Mouse (Mus musculus) kidney, embryonic 14.5 days (tissue): ENCODE results near the gene Rras2. TPM values are rescaled to one million over a fixed set of nuclear protein-coding genes. Genes with fewer than 3 reads are reported as not detected.

Experiments
- ATAC-seq: fragments of 200-750 bp; cut with Nextera tagmentation; 2 replicates; pipeline ENCODE4 v1.8.0; 2017; ENCODE audit warnings: moderate number of reproducible peaks, mild to moderate bottlenecking, moderate TSS enrichment, moderate library complexity; ENCODE audit not compliant: low FRiP score, low TSS enrichment
- H3K27ac ChIP-seq: fragments of 300-500 bp; sonication (generic); 2 replicates; pipeline ENCODE4 v1.5.1; 2014; ENCODE audit warnings: low read depth, mild to moderate bottlenecking, low read length, moderate library complexity, mixed read lengths
- H3K27me3 ChIP-seq: fragments of 300-500 bp; sonication (generic); 2 replicates; pipeline ENCODE4 v1.6.1; 2014; ENCODE audit warnings: mild to moderate bottlenecking, low read length; ENCODE audit not compliant: control insufficient read depth, insufficient read depth
- H3K36me3 ChIP-seq: fragments of 300-500 bp; sonication (generic); 2 replicates; pipeline ENCODE4 v1.6.1; 2014; ENCODE audit warnings: low read length, mixed read lengths; ENCODE audit not compliant: control insufficient read depth, insufficient read depth
- H3K4me1 ChIP-seq: fragments of 300-500 bp; sonication (generic); 2 replicates; pipeline ENCODE4 v1.6.1; 2014; ENCODE audit warnings: low read length, mixed read lengths; ENCODE audit not compliant: control insufficient read depth, insufficient read depth
- H3K4me2 ChIP-seq: fragments of 300-500 bp; sonication (generic); replicated peaks from 2 replicates; pipeline ENCODE4 v1.6.1; 2014; ENCODE audit warnings: low read depth, mild to moderate bottlenecking, low read length
- H3K4me3 ChIP-seq: fragments of 300-500 bp; sonication (generic); 2 replicates; pipeline ENCODE4 v1.5.1; 2014; ENCODE audit warnings: mild to moderate bottlenecking, low read length
- H3K9ac ChIP-seq: fragments of 300-500 bp; sonication (generic); 2 replicates; pipeline ENCODE4 v1.6.1; 2014; ENCODE audit warnings: low read depth, mild to moderate bottlenecking, low read length, moderate library complexity
- H3K9me3 ChIP-seq: fragments of 300-500 bp; sonication (generic); 2 replicates; pipeline ENCODE4 v1.6.1; 2016; ENCODE audit warnings: low read length; ENCODE audit not compliant: control insufficient read depth
- WGBS: fragments of 180-500 bp; shearing (Covaris S2); extraction: QIAGEN DNeasy Blood & Tissue Kit; methylation state at CpG from one replicate; pipeline ENCODE4 v1.1.7; 2014; 5-methylcytosine and 5-hydroxymethylcytosine counted together
- polyA plus RNA-seq: library from polyadenylated mRNA; unstranded; fragments of >200 nt; fragmentation: Nextera tagmentation; extraction: Ambion mirVana; gene quantifications from 2 replicates; pipeline ENCODE4 v1.2.1, GENCODE M21; 2014

The Rras2 gene
- polyA plus RNA-seq = 35.2 and 46.4 TPM in 2 replicates

- H3K36me3 ChIP-seq = no peaks in the 10 kb centered on the region
- H3K9ac ChIP-seq = peak within 1 kb of the TSS; percentile 88
- under 1% methylated on average over 52 of the region's 55 CpGs for WGBS
- H3K4me2 ChIP-seq = peak within 1 kb of the TSS; percentile 70
- ATAC-seq = peak; percentile 99
- no peaks in the 10 kb centered on the region for H3K9me3 ChIP-seq
- peak within 1 kb of the TSS; percentile 83 for H3K4me3 ChIP-seq
- no peaks in the 10 kb centered on the region for H3K4me1 ChIP-seq
- H3K27ac ChIP-seq = peak within 1 kb of the TSS; percentile 96
- H3K27me3 ChIP-seq = no peaks in the 10 kb centered on the region
These were observed at the start of gene Rras2 for GRCm38 (mm10) chr7:114117444-114117905. Gene Rras2 (minus strand): TSS chr7:114117781.

DNA sequence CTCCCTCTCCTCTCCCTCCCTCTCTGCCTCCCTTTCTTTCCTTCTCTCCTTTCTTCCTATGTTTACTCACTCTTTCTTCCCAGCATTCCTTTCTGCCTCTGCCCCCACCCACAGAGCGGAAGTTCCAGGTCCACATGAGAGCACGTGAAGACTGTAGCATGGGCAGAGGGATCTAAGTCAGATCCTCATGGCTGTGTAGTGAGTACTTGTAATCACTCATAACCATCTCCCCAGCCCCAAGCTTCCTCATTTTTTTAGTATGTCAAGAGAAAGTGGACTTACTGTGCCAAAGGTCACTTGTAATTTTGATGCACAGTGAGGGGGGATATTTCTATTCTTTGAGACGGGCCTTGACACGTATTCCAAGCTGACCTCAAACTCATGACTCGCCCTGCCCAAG, 45.4 kb upstream of the Rras2 start:
- Histone ChIP-seq H3K4me1 (no peaks in the 10 kb centered on the region), H3K4me2 (no peak overlapping the region), H3K4me3 (no peak overlapping the region), H3K27me3 (no peaks in the 10 kb centered on the region), H3K36me3 (no peaks in the 10 kb centered on the region), H3K9ac (no peak overlapping the region), H3K27ac (no peak overlapping the region), H3K9me3 (no peaks in the 10 kb centered on the region)
- no peak for ATAC-seq
- 83% methylated on average over 5 of the region's 5 CpGs for WGBS

DNA sequence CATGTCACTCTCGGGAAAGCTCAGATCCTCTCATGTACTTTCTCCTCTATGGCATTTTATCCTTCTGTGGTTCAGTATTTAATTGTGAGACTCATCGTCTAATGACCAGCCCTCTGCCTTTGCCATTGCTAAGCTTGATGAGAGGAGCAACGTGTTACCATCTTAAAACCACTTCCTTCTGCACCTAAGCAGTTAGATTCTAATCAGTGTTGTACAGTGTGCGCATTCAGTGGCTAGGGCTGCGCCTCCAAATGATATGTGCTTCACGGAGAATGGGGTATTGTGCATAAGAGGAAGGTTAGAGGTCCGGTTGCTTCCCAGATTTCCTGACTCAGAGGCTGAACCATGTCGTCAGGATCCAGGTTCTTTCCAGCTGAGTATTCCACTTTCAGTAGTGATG, 43.5 kb upstream of the Rras2 start:
- Histone ChIP-seq H3K36me3 (no peaks in the 10 kb centered on the region), H3K4me2 (no peak overlapping the region)
- WGBS = 76% methylated on average over 8 of the region's 8 CpGs

DNA sequence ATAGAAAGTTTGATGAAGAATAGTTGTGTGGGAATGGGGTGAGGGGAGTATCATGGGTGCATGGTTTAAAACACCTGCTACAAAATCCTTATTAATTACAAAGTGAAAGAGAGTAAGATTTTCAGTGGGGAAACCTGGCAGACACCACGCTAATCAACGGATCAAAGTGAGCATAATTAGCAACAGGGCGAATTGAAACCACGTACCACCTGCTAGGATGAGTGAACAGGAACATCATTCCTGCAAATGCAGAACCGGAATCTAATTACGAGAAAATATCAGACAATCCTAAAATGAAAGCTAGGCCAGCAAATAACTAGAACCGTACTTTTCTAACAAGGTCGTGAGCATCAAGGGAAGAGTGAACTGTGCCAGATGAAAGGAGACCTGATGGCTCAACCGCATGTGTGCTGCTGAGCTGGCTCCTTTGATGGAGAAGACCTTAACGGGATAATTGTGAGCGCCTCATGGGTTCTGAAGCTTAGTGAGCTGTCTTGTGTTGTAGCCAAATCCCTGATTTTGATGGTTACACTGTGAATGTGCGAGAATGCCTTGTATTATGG, 40.2 kb upstream of the Rras2 start:
- Histone ChIP-seq H3K27ac (no peak overlapping the region), H3K9ac (no peak overlapping the region), H3K4me1 (no peaks in the 10 kb centered on the region), H3K9me3 (no peaks in the 10 kb centered on the region), H3K4me2 (no peak overlapping the region), H3K27me3 (no peaks in the 10 kb centered on the region), H3K4me3 (no peak overlapping the region), H3K36me3 (no peaks in the 10 kb centered on the region)
- no peak for ATAC-seq
- 87% methylated on average over 12 of the region's 12 CpGs for WGBS

More for the DNA sequence above, 43.5 kb upstream of the Rras2 start:
- no peak for ATAC-seq
- no peak overlapping the region for H3K4me3 ChIP-seq
- no peaks in the 10 kb centered on the region for H3K27me3 ChIP-seq
- no peak overlapping the region for H3K27ac ChIP-seq
- H3K9me3 ChIP-seq = no peaks in the 10 kb centered on the region
- H3K4me1 ChIP-seq = no peaks in the 10 kb centered on the region
- no peak overlapping the region for H3K9ac ChIP-seq

GRCm38 (mm10) chr7:114156364-114156763, 38.8 kb upstream of the Rras2 start:
- no peaks in the 10 kb centered on the region for H3K9me3 ChIP-seq
- no peak overlapping the region for H3K27ac ChIP-seq
- no peaks in the 10 kb centered on the region for H3K4me1 ChIP-seq
- no peak overlapping the region for H3K4me2 ChIP-seq
- 95% methylated on average over 4 of the region's 4 CpGs for WGBS
- no peak for ATAC-seq
- H3K36me3 ChIP-seq = no peaks in the 10 kb centered on the region
- no peaks in the 10 kb centered on the region for H3K27me3 ChIP-seq
- H3K4me3 ChIP-seq = no peak overlapping the region
- no peak overlapping the region for H3K9ac ChIP-seq

- Histone ChIP-seq H3K4me2 (no peak overlapping the region), H3K36me3 (no peaks in the 10 kb centered on the region), H3K27ac (no peak overlapping the region), H3K9me3 (no peaks in the 10 kb centered on the region; the same call in 1 of the 2 replicates), H3K4me3 (no peak overlapping the region), H3K27me3 (no peaks in the 10 kb centered on the region), H3K9ac (no peak overlapping the region), H3K4me1 (no peaks in the 10 kb centered on the region)
- ATAC-seq = no peak
- 47% methylated on average over 5 of the region's 5 CpGs for WGBS
These were observed 37.7 kb upstream of the Rras2 start for GRCm38 (mm10) chr7:114155053-114155865.

- Histone ChIP-seq H3K27ac (no peak overlapping the region), H3K9me3 (no peaks in the 10 kb centered on the region; the same call in 1 of the 2 replicates), H3K4me3 (no peak overlapping the region), H3K4me1 (no peaks in the 10 kb centered on the region), H3K36me3 (no peaks in the 10 kb centered on the region), H3K27me3 (no peaks in the 10 kb centered on the region), H3K4me2 (no peak overlapping the region), H3K9ac (no peak overlapping the region)
- 88% methylated on average over 5 of the region's 5 CpGs for WGBS
- ATAC-seq = no peak
These were observed 33.6 kb upstream of the Rras2 start for GRCm38 (mm10) chr7:114151036-114151780.

GRCm38 (mm10) chr7:114149564-114149963, 32.0 kb upstream of the Rras2 start:
- H3K4me2 ChIP-seq = no peak overlapping the region

More at GRCm38 (mm10) chr7:114149564-114149963, 32.0 kb upstream of the Rras2 start:
- Histone ChIP-seq H3K4me3 (no peak overlapping the region), H3K9ac (no peak overlapping the region), H3K9me3 (no peaks in the 10 kb centered on the region; the same call in 1 of the 2 replicates), H3K4me1 (no peaks in the 10 kb centered on the region), H3K27ac (no peak overlapping the region), H3K36me3 (no peaks in the 10 kb centered on the region), H3K27me3 (no peaks in the 10 kb centered on the region)
- ATAC-seq = no peak
- WGBS = 75% methylated on average over 6 of the region's 6 CpGs
